Comparison of ENCODE assay signal across 23 mouse cellular contexts in genomic region chr11:87212313-87212712, GRCm38 (mm10).
DNase-seq lines count a peak whose midpoint lies in the region; ATAC-seq and TF ChIP-seq lines count a peak whose summit lies in the region.
"Had no signal": no experiment of that assay in that cellular context is flagged by ENCODE, and none has a peak within 500 bp of the region (broad histone marks: within the 10 kb centered on the region; RNA-seq: fewer than 3 reads in every experiment).

No protein-coding gene starts in this region.

- peak; percentile 85 for TF ChIP-seq EP300 in CH12.LX (IDR thresholded peaks at IDR 0.05; ENCODE audit: low read length)

- no peaks in the 10 kb centered on the region for H3K27me3 ChIP-seq in spleen, adult 2 months (ENCODE audit: control insufficient read depth, insufficient read depth, low read length)
- no peaks in the 10 kb centered on the region for H3K27me3 ChIP-seq in CH12.LX (replicated peaks)
- H3K27me3 ChIP-seq: embryonic facial prominence, embryonic 13.5 days; heart, embryonic 12.5 days; limb, embryonic 12.5 days; liver, embryonic 15.5 days; neural tube, embryonic 12.5 days had no signal

- dilution Hi-C loops in CH12.LX (cut with MboI; ENCODE audit: extremely low pct_ligation_motif_present, extremely low pct_unique_long_range_greater_than_20kb, low sequenced_read_pairs): no loop called here

- H3K4me2 ChIP-seq in CH12.LX (ENCODE audit: insufficient read depth, low read depth, poor library complexity, severe bottlenecking): peak overlapping the region; percentile 52
- H3K4me2 ChIP-seq: embryonic facial prominence, embryonic 13.5 days; heart, embryonic 12.5 days; limb, embryonic 12.5 days; liver, embryonic 15.5 days; neural tube, embryonic 12.5 days had no signal

- no peak for TF ChIP-seq CTCF in spleen, adult 2 months (IDR thresholded peaks at IDR 0.05; ENCODE audit: extremely low read depth, insufficient read depth, insufficient read length, insufficient replicate concordance)
- no peak for TF ChIP-seq CTCF in CH12.LX (conservative IDR thresholded peaks at IDR 0.05 in 1 of 2, IDR thresholded peaks at IDR 0.05 in 1 of 2; ENCODE audit: low read depth in 2 of 2, low read length in 2 of 2)

- H3K4me3 ChIP-seq in spleen, adult 2 months (ENCODE audit: extremely low read depth, insufficient read depth, insufficient read length): no peak overlapping the region
- peak overlapping the region in 1 of 3 experiments; percentile 26 for H3K4me3 ChIP-seq in CH12.LX (replicated peaks in 1 of 3; ENCODE audit: low read depth in 2 of 3, low read length in 2 of 3, poor library complexity in 1 of 3)
- H3K4me3 ChIP-seq: embryonic facial prominence, embryonic 13.5 days; heart, embryonic 12.5 days; limb, embryonic 12.5 days; liver, embryonic 15.5 days; neural tube, embryonic 12.5 days had no signal

- 26% methylated on average over 5 of the region's 5 CpGs for WGBS in spleen, adult 2 months

- ATAC-seq in common myeloid progenitor, adult 5-6 weeks (replicated peaks; ENCODE audit: low read depth, poor library complexity, severe bottlenecking): peak; percentile 25; the same call in 1 of the 2 replicates
- ATAC-seq: forebrain, embryonic 16.5 days; hindbrain, postnatal 0 days; intestine, postnatal 0 days had no signal

- peak in 1 of 2 experiments; percentile 27 for DNase-seq in spleen, adult 2 months (ENCODE audit: low read depth in 1 of 2, low spot score in 2 of 2)
- DNase-seq in spleen, adult 12 weeks (ENCODE audit: low spot score): no peak
- DNase-seq in CH12.LX (ENCODE audit: extremely low read depth) (peak; percentile 64), MN1 (ENCODE audit: low spot score) (no peak)
- DNase-seq in naive thymus-derived CD4-positive, alpha-beta T cell, adult 2 months (ENCODE audit: low read depth): peak; percentile 13
- DNase-seq in kidney, adult 11 months: no peak
- DNase-seq: adrenal gland, adult 2 months; cerebellum, adult 9-11 months; heart, postnatal 36 days; lung, postnatal 10 days; spleen, adult 18-20 months; thymus, postnatal 36 days had no signal

- TF ChIP-seq POLR2A in spleen, adult 2 months (IDR thresholded peaks at IDR 0.05; ENCODE audit: low read depth, low read length): no peak
- TF ChIP-seq POLR2A in CH12.LX (IDR thresholded peaks at IDR 0.05; ENCODE audit: low read depth, low read length): peak; percentile 42; the same call in 1 of the 2 replicates

- no peaks in the 10 kb centered on the region for H3K79me2 ChIP-seq in CH12.LX (replicated peaks; ENCODE audit: control insufficient read depth, extremely low read depth, insufficient read depth, poor library complexity, severe bottlenecking)

- H3K4me1 ChIP-seq in spleen, adult 2 months (ENCODE audit: control insufficient read depth, insufficient read depth, insufficient read length): peaks cover 2% of the 10 kb centered on the region; the same call in 1 of the 2 replicates
- peaks cover 5 to 32% of the 10 kb centered on the region in 2 experiments for H3K4me1 ChIP-seq in CH12.LX (ENCODE audit: control insufficient read depth in 1 of 2, insufficient read depth in 2 of 2)
- H3K4me1 ChIP-seq: heart, embryonic 12.5 days; limb, embryonic 12.5 days; liver, embryonic 15.5 days; neural tube, embryonic 12.5 days had no signal

- H3K27ac ChIP-seq in spleen, adult 2 months (ENCODE audit: insufficient read depth, low read length): peak overlapping the region; percentile 49; the same call in 1 of the 2 replicates
- H3K27ac ChIP-seq in CH12.LX (ENCODE audit: insufficient read depth, low read depth): peak overlapping the region; percentile 81
- H3K27ac ChIP-seq: embryonic facial prominence, embryonic 13.5 days; hindbrain, postnatal 0 days; kidney, postnatal 0 days; limb, embryonic 12.5 days; liver, embryonic 15.5 days; neural tube, embryonic 12.5 days; stomach, postnatal 0 days had no signal

- no peaks in the 10 kb centered on the region for H3K9me3 ChIP-seq in CH12.LX (replicated peaks; ENCODE audit: low read length)
- H3K9me3 ChIP-seq: embryonic facial prominence, embryonic 13.5 days; heart, embryonic 12.5 days; limb, embryonic 12.5 days; liver, embryonic 15.5 days; neural tube, embryonic 12.5 days had no signal

- peak overlapping the region; percentile 73 for H3K9ac ChIP-seq in CH12.LX (ENCODE audit: insufficient read depth, low read depth)
- H3K9ac ChIP-seq: embryonic facial prominence, embryonic 13.5 days; heart, embryonic 12.5 days; limb, embryonic 12.5 days; liver, embryonic 15.5 days; neural tube, embryonic 12.5 days had no signal

- in situ Hi-C loops in CH12.LX (cut with MboI; ENCODE audit: low pct_ligation_motif_present, low pct_unique_long_range_greater_than_20kb, low sequenced_read_pairs): loop anchor here (10.0 kb wide), 1 partner anchor 302 kb away; no protein-coding TSS in a partner anchor

- H3K36me3 ChIP-seq in spleen, adult 2 months (ENCODE audit: control insufficient read depth, insufficient read depth, low read length): no peaks in the 10 kb centered on the region
- peaks cover 19 to 51% of the 10 kb centered on the region in 2 experiments for H3K36me3 ChIP-seq in CH12.LX (replicated peaks in 1 of 2; ENCODE audit: control insufficient read depth in 1 of 2, insufficient read depth in 1 of 2, low read length in 1 of 2)

- TF ChIP-seq RAD21 in CH12.LX (IDR thresholded peaks at IDR 0.05; ENCODE audit: low read depth, low read length): no peak

TF ChIP-seq in CH12.LX, 34 proteins besides CTCF, POLR2A, EP300 and RAD21:
- peak; percentile 69 for TF ChIP-seq ELF1 (IDR thresholded peaks at IDR 0.05; ENCODE audit: low read depth, low read length)
- TF ChIP-seq NRF1 (IDR thresholded peaks at IDR 0.05; ENCODE audit: low read depth, low read length): 0 out of 2 replicates have a peak, but pooled peaks have one; percentile 13
- 0 out of 2 replicates have a peak, but pooled peaks have one; percentile 36 for TF ChIP-seq TCF12 (IDR thresholded peaks at IDR 0.05; ENCODE audit: low read depth, low read length)
- TF ChIP-seq TBP (conservative IDR thresholded peaks at IDR 0.05; ENCODE audit: low read depth, low read length): peak; percentile 72; the same call in 1 of the 2 replicates
- TF ChIP-seq SIN3A (IDR thresholded peaks at IDR 0.05; ENCODE audit: low read length): 0 out of 2 replicates have a peak, but pooled peaks have one; percentile 17
- 0 out of 2 replicates have a peak, but pooled peaks have one; percentile 69 for TF ChIP-seq CHD1 (IDR thresholded peaks at IDR 0.05; ENCODE audit: low read depth, low read length)
- TF ChIP-seq CHD2 (IDR thresholded peaks at IDR 0.05; ENCODE audit: low read length): no peak
- TF ChIP-seq MYC (IDR thresholded peaks at IDR 0.05; ENCODE audit: low read depth, low read length): peak; percentile 35; the same call in 1 of the 2 replicates
- peak; percentile 56; the same call in 1 of the 2 replicates for TF ChIP-seq MXI1 (IDR thresholded peaks at IDR 0.05; ENCODE audit: low read depth, low read length)
- peak; percentile 29; the same call in 1 of the 2 replicates for TF ChIP-seq BHLHE40 (IDR thresholded peaks at IDR 0.05; ENCODE audit: low read depth, low read length)
- peak; percentile 58; the same call in 1 of the 2 replicates for TF ChIP-seq JUND (conservative IDR thresholded peaks at IDR 0.05; ENCODE audit: low read depth, low read length)
- peak; percentile 87 for TF ChIP-seq IRF4 (IDR thresholded peaks at IDR 0.05; ENCODE audit: low read depth, low read length)
- TF ChIP-seq MAX (IDR thresholded peaks at IDR 0.05; ENCODE audit: low read length): no peak
- no peak for TF ChIP-seq ZNF384 (IDR thresholded peaks at IDR 0.05; ENCODE audit: low read depth, low read length)

Comparison
In these comparisons a context has a peak if more than half of its experiments do, and no peak if none do; other contexts are left out.
1. DNase-seq: peak in CH12.LX (single experiment) and naive thymus-derived CD4-positive, alpha-beta T cell, adult 2 months (single experiment); none in spleen, adult 12 weeks (single experiment), kidney, adult 11 months (single experiment) and MN1 (single experiment).